Mouse (Mus musculus): ENCODE results near the gene Cited2.

GRCm38 (mm10) chr10:17726373-17726720 lies 3.3 kb downstream of the Cited2 start:
- TF ChIP-seq CTCF (IDR thresholded peaks at IDR 0.05; ENCODE audit: insufficient read depth, low read depth, low read length) (no peak), POLR2A (IDR thresholded peaks at IDR 0.05; ENCODE audit: insufficient read depth, low read depth, low read length) (no peak)
